Mouse (Mus musculus): ENCODE results near the gene Sys1. TPM values are rescaled to one million over a fixed set of nuclear protein-coding genes. Genes with fewer than 3 reads are reported as not detected.

Sys1 gene
- total and polyA plus RNA-seq, 3 experiments = 85.8 to 94.3 TPM; not detected in 1

- no peak overlapping the region for H3K9ac ChIP-seq (ENCODE audit: control insufficient read depth, low read depth, low read length, poor library complexity, severe bottlenecking)
- TF ChIP-seq MAX (IDR thresholded peaks at IDR 0.05; ENCODE audit: low read length) = no peak
- TF ChIP-seq NRF1 (IDR thresholded peaks at IDR 0.05; ENCODE audit: insufficient read depth, low read depth, low read length, poor library complexity, severe bottlenecking) = no peak
- no peak for TF ChIP-seq CHD2 (IDR thresholded peaks at IDR 0.05; ENCODE audit: low read length)
- no peak for TF ChIP-seq BHLHE40 (IDR thresholded peaks at IDR 0.05; ENCODE audit: borderline replicate concordance, low read depth, low read length)
- TF ChIP-seq TAL1 (IDR thresholded peaks at IDR 0.05; ENCODE audit: low read length) = no peak
- no peak for TF ChIP-seq POLR2A (IDR thresholded peaks at IDR 0.05; ENCODE audit: control insufficient read depth in 1 of 2, insufficient read depth in 1 of 2, low read depth in 1 of 2, low read length in 2 of 2, poor library complexity in 1 of 2)
- TF ChIP-seq MYC (IDR thresholded peaks at IDR 0.05; ENCODE audit: low read depth, low read length) = no peak
- no peak for TF ChIP-seq CTCF (IDR thresholded peaks at IDR 0.05 in 2 of 3, conservative IDR thresholded peaks at IDR 0.05 in 1 of 3; ENCODE audit: control insufficient read depth in 1 of 3, insufficient read depth in 1 of 3, low read depth in 2 of 3, low read length in 3 of 3, poor library complexity in 1 of 3, severe bottlenecking in 1 of 3)
- TF ChIP-seq USF2 (IDR thresholded peaks at IDR 0.05; ENCODE audit: borderline replicate concordance in 1 of 2, insufficient read depth in 1 of 2, low read depth in 1 of 2, low read length in 2 of 2) = no peak
- TF ChIP-seq UBTF (IDR thresholded peaks at IDR 0.05; ENCODE audit: borderline replicate concordance, insufficient read depth, low read depth, low read length) = no peak
- TF ChIP-seq POLR2AphosphoS2 (IDR thresholded peaks at IDR 0.05; ENCODE audit: low read length) = no peak
- no peaks in the 10 kb centered on the region for H3K79me2 ChIP-seq (ENCODE audit: control insufficient read depth, insufficient read depth, low read length, poor library complexity)
- no peak overlapping the region for H3K27ac ChIP-seq (ENCODE audit: control insufficient read depth, low read depth, low read length)
- H3K9me3 ChIP-seq (replicated peaks; ENCODE audit: insufficient read depth, low read length) = no peaks in the 10 kb centered on the region
- peaks cover 11 to 21% of the 10 kb centered on the region in 2 experiments for H3K27me3 ChIP-seq (ENCODE audit: control insufficient read depth in 1 of 2, insufficient read depth in 2 of 2, low read length in 2 of 2)
- no peak for DNase-seq (ENCODE audit: low read depth, low spot score)
- H3K36me3 ChIP-seq (ENCODE audit: control insufficient read depth in 1 of 2, insufficient read depth in 2 of 2, low read length in 2 of 2) = no peaks in the 10 kb centered on the region
- H3K4me3 ChIP-seq (ENCODE audit: control insufficient read depth in 1 of 2, insufficient read depth in 1 of 2, low read depth in 2 of 2, low read length in 2 of 2) = no peak overlapping the region
- H3K4me1 ChIP-seq (ENCODE audit: control insufficient read depth in 1 of 2, insufficient read depth in 2 of 2, low read length in 2 of 2) = no peaks in the 10 kb centered on the region
Observed at GRCm38 (mm10) chr2:164436961-164437360, 19.8 kb upstream of the Sys1 start.

- Histone ChIP-seq H3K27me3 (ENCODE audit: control insufficient read depth in 1 of 2, insufficient read depth in 2 of 2, low read length in 2 of 2) (peaks cover 11 to 21% of the 10 kb centered on the region in 2 experiments), H3K4me1 (ENCODE audit: control insufficient read depth in 1 of 2, insufficient read depth in 2 of 2, low read length in 2 of 2) (no peaks in the 10 kb centered on the region), H3K36me3 (ENCODE audit: control insufficient read depth in 1 of 2, insufficient read depth in 2 of 2, low read length in 2 of 2) (no peaks in the 10 kb centered on the region), H3K4me3 (ENCODE audit: control insufficient read depth in 1 of 2, insufficient read depth in 1 of 2, low read depth in 2 of 2, low read length in 2 of 2) (no peak overlapping the region), H3K27ac (ENCODE audit: control insufficient read depth, low read depth, low read length) (no peak overlapping the region), H3K79me2 (ENCODE audit: control insufficient read depth, insufficient read depth, low read length, poor library complexity) (no peaks in the 10 kb centered on the region), H3K9me3 (replicated peaks; ENCODE audit: insufficient read depth, low read length) (no peaks in the 10 kb centered on the region), H3K9ac (ENCODE audit: control insufficient read depth, low read depth, low read length, poor library complexity, severe bottlenecking) (no peak overlapping the region)
- TF ChIP-seq SMC3 (IDR thresholded peaks at IDR 0.05; ENCODE audit: low read depth, low read length) (no peak), USF1 (IDR thresholded peaks at IDR 0.05; ENCODE audit: low read depth, low read length) (no peak), NELFE (IDR thresholded peaks at IDR 0.05; ENCODE audit: low read depth, low read length) (no peak), GABPA (IDR thresholded peaks at IDR 0.05; ENCODE audit: low read depth, low read length) (no peak), CHD2 (IDR thresholded peaks at IDR 0.05; ENCODE audit: low read length) (no peak), RAD21 (IDR thresholded peaks at IDR 0.05; ENCODE audit: low read depth, low read length) (no peak), BHLHE40 (IDR thresholded peaks at IDR 0.05; ENCODE audit: borderline replicate concordance, low read depth, low read length) (no peak), POLR2AphosphoS5 (IDR thresholded peaks at IDR 0.05; ENCODE audit: borderline replicate concordance, low read depth, low read length) (no peak), ZNF384 (IDR thresholded peaks at IDR 0.05; ENCODE audit: low read depth, low read length) (no peak), MEF2A (IDR thresholded peaks at IDR 0.05; ENCODE audit: extremely low read depth, insufficient replicate concordance, low read depth, low read length, poor library complexity, severe bottlenecking) (no peak), KAT2A (conservative IDR thresholded peaks at IDR 0.05; ENCODE audit: low read depth, low read length) (no peak), NRF1 (IDR thresholded peaks at IDR 0.05; ENCODE audit: insufficient read depth, low read depth, low read length, poor library complexity, severe bottlenecking) (no peak)
- DNase-seq (ENCODE audit: low read depth, low spot score) = no peak
Observed at GRCm38 (mm10) chr2:164437710-164438109, 19.1 kb upstream of the Sys1 start.
